Mouse (Mus musculus) neural tube, embryonic 15.5 days (tissue): ENCODE results near the gene Zscan10. TPM values are rescaled to one million over a fixed set of nuclear protein-coding genes. Genes with fewer than 3 reads are reported as not detected.

Experiments
- ATAC-seq: fragments of 200-750 bp; cut with Nextera tagmentation; 2 replicates; pipeline ENCODE4 v1.8.0; 2017; ENCODE audit warnings: mild to moderate bottlenecking, moderate TSS enrichment, moderate library complexity; ENCODE audit not compliant: low FRiP score
- H3K27ac ChIP-seq: fragments of 300-500 bp; sonication (generic); replicated peaks from 2 replicates; pipeline ENCODE4 v1.5.1; 2015; ENCODE audit warnings: mild to moderate bottlenecking, inconsistent platforms
- H3K27me3 ChIP-seq: fragments of 300-500 bp; sonication (generic); replicated peaks from 2 replicates; pipeline ENCODE4 v1.6.1; 2015; ENCODE audit warnings: inconsistent platforms
- H3K36me3 ChIP-seq: fragments of 300-500 bp; sonication (generic); 2 replicates; pipeline ENCODE4 v1.6.1; 2015; ENCODE audit warnings: inconsistent platforms
- H3K4me1 ChIP-seq: fragments of 300-500 bp; sonication (generic); 2 replicates; pipeline ENCODE4 v1.6.1; 2015; ENCODE audit warnings: inconsistent platforms
- H3K4me2 ChIP-seq: fragments of 300-500 bp; sonication (generic); 2 replicates; pipeline ENCODE4 v1.6.1; 2015; ENCODE audit warnings: inconsistent platforms, mild to moderate bottlenecking, moderate library complexity
- H3K4me3 ChIP-seq: fragments of 300-500 bp; sonication (generic); replicated peaks from 2 replicates; pipeline ENCODE4 v1.5.1; 2015; ENCODE audit warnings: mild to moderate bottlenecking, inconsistent platforms
- H3K9ac ChIP-seq: fragments of 300-500 bp; sonication (generic); replicated peaks from 2 replicates; pipeline ENCODE4 v1.6.1; 2015; ENCODE audit warnings: mild to moderate bottlenecking, inconsistent platforms
- H3K9me3 ChIP-seq: fragments of 300-500 bp; sonication (generic); replicated peaks from 2 replicates; pipeline ENCODE4 v1.6.1; 2016; ENCODE audit warnings: inconsistent platforms
- WGBS: fragments of 180-500 bp; shearing (Covaris S2); methylation state at CpG from one replicate; pipeline ENCODE4 v1.1.7; 2015; ENCODE audit warnings: mixed read lengths; 5-methylcytosine and 5-hydroxymethylcytosine counted together
- polyA plus RNA-seq: library from polyadenylated mRNA; unstranded; fragments of >200 nt; fragmentation: Nextera tagmentation; extraction: Ambion mirVana; gene quantifications from 2 replicates; pipeline ENCODE4 v1.2.1, GENCODE M21; 2015

Gene Zscan10
- polyA plus RNA-seq = not detected in 2 replicates

GRCm38 (mm10) chr17:23600641-23601622, at the start of gene Zscan10:
Gene Zscan10 (plus strand): TSS chr17:23600856.
- no peaks in the 10 kb centered on the region for H3K9me3 ChIP-seq
- H3K4me2 ChIP-seq = peak within 1 kb of the TSS; percentile 63
- WGBS = 44% methylated on average over 15 of the region's 15 CpGs
- H3K27me3 ChIP-seq = no peaks in the 10 kb centered on the region
- H3K4me3 ChIP-seq = no peak within 1 kb of the TSS
- H3K9ac ChIP-seq = no peak within 1 kb of the TSS
- no peaks in the 10 kb centered on the region for H3K36me3 ChIP-seq
- 0 out of 2 replicates have a peak within 1 kb of the TSS, but pooled peaks have one; percentile 63 for H3K27ac ChIP-seq
- no peak for ATAC-seq
- peaks cover 14% of the 10 kb centered on the region for H3K4me1 ChIP-seq

DNA sequence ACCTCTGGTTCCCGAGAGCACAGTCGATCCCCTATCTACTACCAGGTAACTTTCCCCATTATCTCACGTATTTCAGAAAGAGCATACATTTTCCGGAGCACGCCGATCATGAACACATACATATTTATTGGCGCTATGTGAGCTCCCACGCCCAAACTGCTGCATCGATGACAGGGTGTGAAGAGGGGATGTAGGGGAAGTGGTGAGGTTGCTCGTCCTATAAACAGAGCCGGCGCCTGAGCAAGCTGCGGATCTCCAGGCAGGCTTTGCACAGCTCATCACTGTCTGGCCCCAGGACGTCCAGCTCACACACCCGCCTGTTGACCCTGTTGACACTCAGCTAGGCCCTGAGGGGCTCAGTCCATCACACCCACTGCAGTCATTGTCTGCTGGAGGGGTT, 49.8 kb upstream of the Zscan10 start:
- peak; percentile 21 for ATAC-seq
- peak overlapping the region; percentile 59 for H3K4me3 ChIP-seq
- WGBS = 0% methylated on average over 15 of the region's 15 CpGs

GRCm38 (mm10) chr17:23551416-23551815, 49.2 kb upstream of the Zscan10 start:
- Histone ChIP-seq H3K27me3 (no peaks in the 10 kb centered on the region), H3K9ac (peak overlapping the region; percentile 53), H3K4me3 (peak overlapping the region; percentile 59), H3K9me3 (no peaks in the 10 kb centered on the region), H3K4me1 (peaks cover 20% of the 10 kb centered on the region), H3K4me2 (peak overlapping the region; percentile 71), H3K36me3 (peaks cover 16% of the 10 kb centered on the region), H3K27ac (peak overlapping the region; percentile 77)
- no peak for ATAC-seq

More for the DNA sequence above, 49.8 kb upstream of the Zscan10 start:
- H3K9me3 ChIP-seq = no peaks in the 10 kb centered on the region
- H3K9ac ChIP-seq = peak overlapping the region; percentile 53
- H3K4me2 ChIP-seq = peak overlapping the region; percentile 71
- peaks cover 11% of the 10 kb centered on the region; the same call in 1 of the 2 replicates for H3K36me3 ChIP-seq
- peak overlapping the region; percentile 77 for H3K27ac ChIP-seq
- peaks cover 20% of the 10 kb centered on the region for H3K4me1 ChIP-seq
- no peaks in the 10 kb centered on the region for H3K27me3 ChIP-seq

GRCm38 (mm10) chr17:23551963-23552362, 48.7 kb upstream of the Zscan10 start:
- no peak overlapping the region for H3K9ac ChIP-seq
- H3K36me3 ChIP-seq = peaks cover 22% of the 10 kb centered on the region
- no peak for ATAC-seq
- H3K4me1 ChIP-seq = peaks cover 20% of the 10 kb centered on the region
- H3K4me3 ChIP-seq = no peak overlapping the region
- no peaks in the 10 kb centered on the region for H3K9me3 ChIP-seq
- 60% methylated on average over 5 of the region's 5 CpGs for WGBS
- no peak overlapping the region for H3K27ac ChIP-seq
- H3K27me3 ChIP-seq = no peaks in the 10 kb centered on the region
- H3K4me2 ChIP-seq = peak overlapping the region; percentile 71

GRCm38 (mm10) chr17:23552896-23553633, 47.6 kb upstream of the Zscan10 start:
- Histone ChIP-seq H3K4me1 (peaks cover 20% of the 10 kb centered on the region), H3K4me2 (no peak overlapping the region), H3K27ac (no peak overlapping the region), H3K27me3 (no peaks in the 10 kb centered on the region), H3K36me3 (peaks cover 33% of the 10 kb centered on the region), H3K9ac (no peak overlapping the region), H3K9me3 (no peaks in the 10 kb centered on the region), H3K4me3 (no peak overlapping the region)
- no peak for ATAC-seq
- WGBS = 92% methylated on average over 8 of the region's 8 CpGs

GRCm38 (mm10) chr17:23553634-23554120, 47.0 kb upstream of the Zscan10 start:
- H3K4me3 ChIP-seq = no peak overlapping the region
- H3K9ac ChIP-seq = no peak overlapping the region
- H3K4me1 ChIP-seq = peaks cover 20% of the 10 kb centered on the region
- no peak overlapping the region for H3K4me2 ChIP-seq
- no peak overlapping the region for H3K27ac ChIP-seq
- H3K36me3 ChIP-seq = peaks cover 39% of the 10 kb centered on the region
- H3K27me3 ChIP-seq = no peaks in the 10 kb centered on the region
- H3K9me3 ChIP-seq = no peaks in the 10 kb centered on the region
- WGBS = 80% methylated on average over 1 of the region's 1 CpGs
- ATAC-seq = no peak

DNA sequence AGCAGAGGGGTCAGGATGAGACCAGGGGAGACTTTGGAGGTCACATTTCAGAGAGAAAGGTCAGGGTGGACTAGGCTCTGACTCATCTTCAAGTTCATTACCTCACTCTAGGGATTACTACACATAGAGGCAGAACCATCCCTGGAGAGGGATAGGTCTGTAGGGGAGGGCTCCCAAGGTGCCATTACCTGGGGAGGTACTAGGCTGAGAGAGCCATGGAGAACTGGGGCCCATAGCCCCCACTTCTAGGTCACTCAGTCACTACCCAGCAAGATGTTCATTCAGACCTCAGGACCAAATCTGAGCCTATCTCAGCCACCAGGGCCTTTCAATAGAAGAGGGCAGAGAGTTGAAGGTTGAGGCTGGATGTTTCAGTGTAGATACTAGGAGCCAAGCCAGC, 46.3 kb upstream of the Zscan10 start:
- H3K27me3 ChIP-seq = no peaks in the 10 kb centered on the region
- H3K9ac ChIP-seq = no peak overlapping the region
- H3K27ac ChIP-seq = no peak overlapping the region
- no peak overlapping the region for H3K4me2 ChIP-seq
- peaks cover 45% of the 10 kb centered on the region for H3K36me3 ChIP-seq
- ATAC-seq = no peak
- peaks cover 18% of the 10 kb centered on the region for H3K4me1 ChIP-seq
- no peaks in the 10 kb centered on the region for H3K9me3 ChIP-seq
- H3K4me3 ChIP-seq = no peak overlapping the region

- no peak overlapping the region for H3K4me2 ChIP-seq
- peaks cover 54% of the 10 kb centered on the region for H3K36me3 ChIP-seq
- H3K9ac ChIP-seq = no peak overlapping the region
- H3K9me3 ChIP-seq = no peaks in the 10 kb centered on the region
- no peaks in the 10 kb centered on the region for H3K27me3 ChIP-seq
- no peak overlapping the region for H3K4me3 ChIP-seq
- ATAC-seq = no peak
- 85% methylated on average over 7 of the region's 7 CpGs for WGBS
- peaks cover 12% of the 10 kb centered on the region for H3K4me1 ChIP-seq
- H3K27ac ChIP-seq = no peak overlapping the region
These were observed 45.3 kb upstream of the Zscan10 start for GRCm38 (mm10) chr17:23555243-23555916.

- WGBS = 62% methylated on average over 11 of the region's 11 CpGs
- H3K4me1 ChIP-seq = peaks cover 12% of the 10 kb centered on the region
- H3K4me3 ChIP-seq = no peak overlapping the region
- no peak overlapping the region for H3K9ac ChIP-seq
- H3K9me3 ChIP-seq = no peaks in the 10 kb centered on the region
- ATAC-seq = no peak
- peaks cover 61% of the 10 kb centered on the region for H3K36me3 ChIP-seq
- no peak overlapping the region for H3K4me2 ChIP-seq
- no peak overlapping the region for H3K27ac ChIP-seq
- H3K27me3 ChIP-seq = no peaks in the 10 kb centered on the region
These were observed 40.9 kb upstream of the Zscan10 start for GRCm38 (mm10) chr17:23559767-23560166.

- Histone ChIP-seq H3K4me2 (peak within 1 kb of the TSS; percentile 76), H3K27ac (peak within 1 kb of the TSS; percentile 95), H3K9ac (peak within 1 kb of the TSS; percentile 93), H3K36me3 (peaks cover 23% of the 10 kb centered on the region), H3K9me3 (no peaks in the 10 kb centered on the region), H3K27me3 (no peaks in the 10 kb centered on the region), H3K4me1 (peaks cover 20% of the 10 kb centered on the region), H3K4me3 (peak within 1 kb of the TSS; percentile 75)
- peak; percentile 96 for ATAC-seq
- under 1% methylated on average over 59 of the region's 59 CpGs for WGBS
These were observed 36.9 kb upstream of the Zscan10 start, which contains the start of gene Zfp213 for GRCm38 (mm10) chr17:23563595-23564367. Gene Zfp213 (minus strand): TSS chr17:23564238.
